In genomic region chr11:85310713-85311574, GRCm38 (mm10) we compare ENCODE assay signal across 8 mouse cellular contexts. TPM values are rescaled to one million over a fixed set of nuclear protein-coding genes. Genes with fewer than 3 reads are reported as not detected.
A peak's percentile ranks its signal among the peaks of the same experiment; 100 is the strongest.
DNase-seq lines count a peak whose midpoint lies in the region; ATAC-seq and TF ChIP-seq lines count a peak whose summit lies in the region.

Ppm1d (plus strand) TSS chr11:85311244.

- TF ChIP-seq CTCF in lung, adult 2 months (IDR thresholded peaks at IDR 0.05; ENCODE audit: insufficient read depth, low read length), result no peak

- whole genome bisulfite sequencing in forebrain, embryonic 15.5 days, result under 1% methylated on average over 71 of the region's 78 CpGs
- under 1% methylated on average over 78 of the region's 78 CpGs for WGBS in lung, adult 2 months

- peaks cover 0 to 3% of the 10 kb centered on the region in 2 experiments; a peak in 1 of 4 replicates for H3K4me1 ChIP-seq in ES-E14 (ENCODE audit: control insufficient read depth in 2 of 2, insufficient read depth in 2 of 2, low read length in 2 of 2, poor library complexity in 1 of 2)
- peaks cover 29% of the 10 kb centered on the region for H3K4me1 ChIP-seq in forebrain, embryonic 15.5 days
- peaks cover 3% of the 10 kb centered on the region for H3K4me1 ChIP-seq in lung, adult 2 months (ENCODE audit: control insufficient read depth, insufficient read depth, low read length)

- DNase-seq in ES-E14 (ENCODE audit: low read depth, low spot score), result peak; percentile 100
- peak; percentile 97 for DNase-seq in cerebellum, adult 11-12 months
- DNase-seq in heart, postnatal 25 days (ENCODE audit: low spot score), result peak; percentile 94
- peak; percentile 92 to 98 for DNase-seq in layer of hippocampus, adult 18-20 months (ENCODE audit: low spot score in 2 of 2)
- DNase-seq in lung, adult 2 months, result peak; percentile 95
- peak; percentile 91 to 96 for DNase-seq in thymus, adult 18-20 months

- no peaks in the 10 kb centered on the region for H3K36me3 ChIP-seq in ES-E14 (ENCODE audit: control insufficient read depth, insufficient read depth, low read length, poor library complexity, severe bottlenecking)
- H3K36me3 ChIP-seq in forebrain, embryonic 15.5 days, result no peaks in the 10 kb centered on the region

- peak within 1 kb of the TSS; percentile 84 for H3K9ac ChIP-seq in ES-E14 (ENCODE audit: insufficient read depth, low read depth, low read length, poor library complexity, severe bottlenecking)
- H3K9ac ChIP-seq in forebrain, embryonic 15.5 days (replicated peaks), result peak within 1 kb of the TSS; percentile 89

- H3K9me3 ChIP-seq in ES-E14 (ENCODE audit: control insufficient read depth, insufficient read depth, low read depth, low read length), result no peaks in the 10 kb centered on the region
- no peaks in the 10 kb centered on the region for H3K9me3 ChIP-seq in forebrain, embryonic 15.5 days

- in situ Hi-C loops in ES-E14 (cut with MboI; ENCODE audit: low sequenced_read_pairs in 2 of 2, unreplicated experiment in 2 of 2), result no loop called here

- peak within 1 kb of the TSS; percentile 99 for H3K4me2 ChIP-seq in forebrain, embryonic 15.5 days (replicated peaks)

- H3K4me3 ChIP-seq in ES-E14 (ENCODE audit: insufficient read depth in 1 of 2, low read depth in 1 of 2, low read length in 2 of 2, poor library complexity in 1 of 2, severe bottlenecking in 1 of 2), result peak within 1 kb of the TSS; percentile 76 to 90
- peak within 1 kb of the TSS; percentile 99 for H3K4me3 ChIP-seq in forebrain, embryonic 15.5 days
- peak within 1 kb of the TSS; percentile 84 for H3K4me3 ChIP-seq in lung, adult 2 months (replicated peaks; ENCODE audit: extremely low read depth, low read depth, low read length)

- intact Hi-C loops in heart, postnatal 25 days (cut with DNase I), result loop anchor here (2.0 to 5.0 kb wide), 2 partner anchors 42 to 79 kb away; partner anchors contain the start of gene Bcas3

- TF ChIP-seq POLR2A in lung, adult 2 months (IDR thresholded peaks at IDR 0.05; ENCODE audit: borderline replicate concordance, extremely low read depth, low read depth, low read length), result peak; percentile 69; the same call in 1 of the 2 replicates

- peak within 1 kb of the TSS; percentile 38 for H3K27ac ChIP-seq in ES-E14 (ENCODE audit: insufficient read depth, low read depth, low read length, poor library complexity, severe bottlenecking)
- H3K27ac ChIP-seq in forebrain, embryonic 15.5 days (replicated peaks), result peak within 1 kb of the TSS; percentile 92

- peak; percentile 93 for ATAC-seq in forebrain, embryonic 15.5 days (replicated peaks)
- peak; percentile 90 for ATAC-seq in neutrophil, adult 5-6 weeks (ENCODE audit: extremely low read depth, insufficient number of reproducible peaks, low FRiP score, poor library complexity, severe bottlenecking)

- H3K27me3 ChIP-seq in forebrain, embryonic 15.5 days, result no peaks in the 10 kb centered on the region

TF ChIP-seq in ES-E14, 5 proteins besides CTCF, POLR2A, EP300 and RAD21:
- TF ChIP-seq CHD2 (IDR thresholded peaks at IDR 0.05; ENCODE audit: low read depth, low read length) (peak; percentile 80), ZNF384 (IDR thresholded peaks at IDR 0.05; ENCODE audit: low read depth, low read length) (no peak)

RNA-seq across cellular contexts. Expression of gene Ppm1d, which starts in this region (rescaled TPM):
- 15.4 and 18.2 TPM in 2 replicates for total RNA-seq in ES-E14 (2012; rRNA removed)
- polyA plus RNA-seq in forebrain, embryonic 15.5 days (2015; fragmentation: Nextera tagmentation; extraction: Ambion mirVana), result 25.3 and 26.4 TPM in 2 replicates
- 10 to 100 TPM in 1 of 2 experiments, 1 to 10 TPM in 1; 9.7 to 10.2 TPM for total RNA-seq in heart, postnatal 25 days (2021)
- total RNA-seq in layer of hippocampus, adult 18-20 months (2021), result 10 to 100 TPM; 16.2 to 17.0 TPM
- 7.3 and 7.4 TPM in 2 replicates for polyA plus RNA-seq in lung, adult 2 months (2012; rRNA removed)
- 28.7 and 36.2 TPM in 2 replicates for total RNA-seq in neutrophil, adult 5-6 weeks (2017)

Comparison
In these comparisons a context has a peak if more than half of its experiments do, and no peak if none do; other contexts are left out.
1. Peak in every context shown above with its lines: DNase-seq, ATAC-seq, H3K4me3 ChIP-seq and H3K27ac ChIP-seq.